Mouse (Mus musculus) heart, postnatal 25 days (tissue): ENCODE measurements at regions not wholly inside any gene's neighbourhood (a gene's known extent, or its start where the extent isn't known, plus 50 kb on each side); places are given as distances from the start of the nearest gene placed in this dataset.
"Not testable (repeated sequence)": the region's sequence is repeated elsewhere in the genome, so short reads cannot be mapped to it uniquely, and the experiment has no call there.

Experiments
- DNase-seq: peaks from one replicate; pipeline ENCODE4 v3.0.0; 2022; ENCODE audit warnings: low spot score
- intact Hi-C: fragments of 180-260 bp; cut with DNase I; formaldehyde crosslinking; loops from one replicate; pipeline ENCODE4 v1.15.1; 2025

DNA sequence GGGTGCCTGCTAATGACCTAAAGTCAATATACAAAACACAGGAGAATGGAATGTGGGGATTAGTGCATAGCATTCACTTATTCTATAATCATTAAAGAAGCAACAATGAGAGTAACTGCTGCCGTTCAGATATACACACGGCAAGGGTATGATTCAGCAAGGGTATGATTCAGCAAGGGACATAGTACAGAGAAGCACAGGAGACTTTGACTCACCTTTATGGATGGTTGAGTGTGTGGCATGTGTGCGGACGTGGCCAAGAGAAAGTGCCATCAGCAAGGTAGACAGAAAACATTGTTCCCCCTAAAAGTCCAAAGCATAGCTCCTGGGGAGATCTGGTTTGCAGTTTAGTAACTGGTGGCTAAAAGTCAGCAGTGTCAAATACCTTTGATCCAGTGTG, 547.4 kb downstream of the Nyap2 start:
- DNase-seq, result no peak
- intact Hi-C loops, result no loop called here

DNA sequence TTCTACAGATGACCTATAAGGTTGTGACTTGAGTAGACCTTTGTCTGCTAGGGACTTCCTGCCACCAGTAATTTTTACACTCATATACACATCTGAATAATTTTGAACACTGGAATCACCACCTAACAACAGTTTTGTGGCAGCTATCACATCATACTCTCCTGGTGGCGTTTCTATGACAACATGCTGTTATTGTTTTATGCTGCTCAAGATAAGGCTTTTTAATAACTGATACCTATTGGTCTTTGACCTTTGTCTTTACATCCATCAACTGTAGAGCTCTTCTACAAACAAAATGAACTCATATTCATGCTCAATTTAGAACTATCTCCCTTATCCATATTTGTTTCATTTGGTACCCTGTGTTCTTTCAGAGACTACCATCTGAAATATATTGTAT, 556.0 kb downstream of the Nyap2 start:
- intact Hi-C loops, result no loop called here
- DNase-seq, result no peak

DNA sequence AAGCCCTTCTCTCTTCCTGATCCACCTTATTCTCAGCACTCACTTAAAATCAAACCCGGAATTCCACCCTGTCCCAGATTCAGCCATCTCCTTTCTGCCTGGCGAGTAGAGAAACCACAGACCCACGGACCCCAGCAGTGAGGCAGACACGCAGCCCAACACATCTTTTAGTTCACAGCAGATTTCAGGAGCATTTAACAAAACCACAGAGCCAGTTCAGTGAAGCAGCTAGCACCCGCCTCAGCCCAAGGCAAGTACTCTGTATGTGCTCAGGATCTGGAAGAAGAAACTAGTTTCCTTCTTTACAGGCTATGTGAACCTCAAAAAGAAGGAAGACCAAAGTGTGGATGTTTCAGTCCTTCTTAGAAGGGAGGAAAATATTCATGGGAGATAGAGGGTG, 560.6 kb downstream of the Nyap2 start:
- DNase-seq, result no peak
- intact Hi-C loops, result no loop called here

DNA sequence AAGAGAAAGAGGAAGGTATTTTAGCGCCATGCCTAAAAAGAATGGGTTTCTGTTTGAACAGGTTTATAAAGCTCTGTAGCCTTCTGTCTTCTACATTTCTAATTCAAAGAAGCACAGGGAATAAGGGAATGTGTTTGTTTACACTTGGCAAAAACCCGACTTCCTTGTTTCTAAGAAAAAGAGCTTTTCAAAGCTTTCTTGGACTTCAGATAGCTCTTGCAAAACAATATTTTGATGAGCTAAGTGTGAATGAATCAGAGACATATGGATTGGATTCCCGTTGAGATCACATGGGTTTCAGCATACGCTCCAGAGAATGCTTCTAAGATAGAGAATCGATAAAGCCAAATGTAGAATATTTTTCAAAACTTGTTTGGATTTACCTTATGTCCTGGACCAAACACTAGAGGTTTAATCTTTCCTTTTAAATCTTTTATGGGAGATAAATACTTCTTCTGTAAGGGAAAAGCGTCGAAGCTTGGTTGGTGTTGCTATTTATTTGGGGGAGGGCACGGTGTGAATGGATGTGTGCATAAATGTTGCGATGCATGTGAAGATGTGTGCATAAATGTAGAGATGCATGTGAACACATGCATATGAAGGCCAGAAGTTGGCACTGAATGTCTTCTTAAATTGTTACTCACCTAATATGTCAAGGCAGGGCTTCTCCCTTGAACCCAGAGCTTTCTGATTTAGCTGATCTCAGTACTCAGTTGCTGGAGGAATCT, 576.4 kb downstream of the Nyap2 start:
- intact Hi-C loops, result no loop called here
- DNase-seq, result no peak

DNA sequence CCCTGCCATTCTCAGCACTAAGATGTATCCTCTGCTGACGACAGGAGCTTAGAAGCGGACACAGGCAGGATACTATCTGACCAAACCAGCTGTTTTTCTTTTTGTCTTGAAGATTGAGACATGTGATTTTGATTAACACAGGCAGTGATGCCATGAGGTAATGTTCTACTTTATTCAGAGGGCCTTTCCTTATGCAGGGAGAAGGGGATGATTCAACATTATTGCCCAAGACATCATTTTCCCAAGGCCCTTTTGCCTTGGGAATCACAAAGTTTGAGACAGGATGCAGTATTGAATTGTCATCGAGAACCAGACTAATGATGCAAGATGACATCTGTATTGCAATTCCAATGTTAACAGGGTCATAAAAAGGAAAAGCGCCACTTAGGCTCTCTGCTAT, 571.7 kb upstream of the Gm9747 start:
- no peak for DNase-seq
- intact Hi-C loops, result no loop called here

DNA sequence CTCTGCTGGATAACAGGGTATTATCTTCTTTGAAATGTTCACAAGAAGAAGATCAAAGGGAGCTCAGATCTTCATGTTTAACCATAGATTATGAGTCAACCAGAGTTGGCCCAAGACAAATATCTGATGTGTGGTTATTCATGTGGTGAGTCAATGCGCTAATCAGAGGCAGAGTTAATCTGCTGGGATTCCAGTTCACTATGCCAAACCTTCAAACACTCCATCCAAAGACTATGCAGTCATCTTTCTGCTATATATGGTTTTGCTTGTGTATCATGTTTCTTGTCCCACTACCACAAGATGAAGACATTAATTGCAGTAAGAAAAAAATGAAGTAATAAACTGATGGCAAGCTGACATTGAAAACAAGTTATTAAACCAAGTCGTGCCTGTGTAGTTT, 561.8 kb upstream of the Gm9747 start:
- intact Hi-C loops, result no loop called here
- DNase-seq, result no peak

DNA sequence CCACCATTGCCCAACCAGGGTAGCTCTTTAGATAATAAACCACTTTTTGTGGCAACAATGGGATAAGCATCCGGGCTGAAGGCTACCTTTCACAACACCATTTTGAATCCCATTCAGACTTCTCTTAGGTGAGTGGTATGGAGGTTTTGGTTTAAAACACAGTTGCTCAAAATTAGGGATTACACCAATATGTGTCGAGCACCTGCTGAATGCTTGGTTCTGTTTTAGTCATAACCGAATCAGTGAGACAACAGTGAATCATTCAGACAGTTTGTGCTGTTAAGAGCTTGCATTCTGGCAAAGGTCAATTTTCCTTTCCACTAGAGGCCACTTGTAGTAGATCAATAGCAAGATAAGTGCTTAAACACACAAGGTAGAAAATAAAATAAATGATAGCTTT, 561.2 kb upstream of the Gm9747 start:
- intact Hi-C loops, result no loop called here
- no peak for DNase-seq

DNA sequence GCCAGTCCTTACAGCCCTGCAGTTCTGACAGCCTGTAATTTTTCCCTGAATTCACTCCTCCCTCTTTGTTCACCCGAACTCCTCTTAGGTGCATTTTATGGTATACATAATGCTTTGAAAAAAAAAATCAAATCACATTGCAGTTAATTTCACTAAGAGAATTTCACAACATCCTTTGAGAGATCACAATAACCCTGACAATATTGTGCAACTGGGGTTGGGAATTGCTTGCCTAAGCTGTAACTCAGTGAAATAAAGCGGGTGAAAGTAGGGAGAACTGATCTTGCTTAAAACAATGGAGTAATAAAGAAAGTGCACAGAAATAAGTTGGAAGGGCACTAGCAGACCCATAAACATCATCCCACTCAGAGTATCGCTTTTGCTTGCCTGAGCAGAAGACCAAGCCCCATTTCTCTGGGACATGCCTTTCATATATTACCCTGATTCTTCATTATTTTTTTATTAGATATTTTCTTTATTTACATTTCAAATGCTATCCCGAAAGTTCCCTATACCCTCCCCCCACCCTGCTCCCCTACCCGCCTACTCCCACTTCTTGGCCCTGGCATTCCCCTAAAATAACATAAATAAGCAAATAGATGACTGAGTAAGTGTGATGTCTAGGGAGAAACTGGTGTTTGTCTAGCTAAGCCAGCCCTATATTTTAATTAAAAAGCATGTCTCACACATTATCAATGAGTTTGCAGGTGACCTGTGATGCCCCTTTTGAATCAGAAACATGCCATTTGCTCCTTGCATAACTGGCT, 557.2 kb upstream of the Gm9747 start:
- no peak for DNase-seq
- intact Hi-C loops, result no loop called here

DNA sequence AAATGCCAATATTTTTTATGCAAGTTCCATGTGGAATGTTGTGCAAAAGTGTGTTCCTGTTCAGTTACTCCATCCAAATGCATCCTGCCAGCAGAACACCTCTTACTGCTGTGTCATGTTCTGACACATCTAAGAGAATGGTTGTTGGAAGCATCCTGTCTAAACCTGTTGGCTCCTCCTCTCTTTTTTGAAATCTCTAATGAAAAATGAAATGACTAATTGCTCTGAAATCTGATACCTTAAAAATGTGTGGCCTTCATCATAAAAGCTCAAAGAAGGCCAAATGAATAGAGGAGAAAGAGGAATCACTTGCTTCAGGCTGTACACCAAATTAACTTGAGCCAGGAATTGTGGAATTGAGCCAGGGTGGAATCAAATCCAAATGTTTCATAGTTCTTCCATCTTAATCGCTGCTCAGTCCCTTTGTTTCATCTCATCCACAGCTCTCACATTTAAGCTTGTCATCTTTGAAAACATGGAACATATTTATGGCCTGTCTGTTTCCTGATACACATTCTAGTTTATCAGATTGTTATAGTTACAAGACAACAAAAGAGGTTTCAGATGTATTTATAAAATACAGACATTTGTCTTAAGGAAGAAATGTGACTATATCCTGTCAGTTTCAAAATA, 555.0 kb upstream of the Gm9747 start:
- intact Hi-C loops, result no loop called here
- DNase-seq, result no peak

DNA sequence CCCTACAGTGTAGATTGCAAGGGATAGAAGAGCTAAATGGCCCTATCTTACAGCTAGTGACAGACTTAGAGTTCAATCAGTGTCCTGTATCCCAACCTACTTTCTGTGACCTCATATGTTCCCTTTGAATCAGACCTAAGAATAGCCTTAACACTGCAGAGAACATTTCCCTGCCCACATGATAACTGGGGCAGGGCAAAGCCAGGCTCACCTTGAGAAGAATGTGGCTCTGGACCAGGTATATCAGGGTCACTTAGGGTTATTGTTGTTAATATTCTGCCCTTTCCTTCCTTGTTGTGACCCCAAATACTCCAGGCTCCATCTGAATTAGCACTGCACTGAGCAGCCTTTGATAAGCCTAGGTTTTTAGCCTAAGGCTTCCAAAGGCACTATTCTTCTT, 536.8 kb upstream of the Gm9747 start:
- no peak for DNase-seq
- intact Hi-C loops, result loop anchor here (5.0 kb wide), 1 partner anchor 506 kb away; no protein-coding TSS in a partner anchor

DNA sequence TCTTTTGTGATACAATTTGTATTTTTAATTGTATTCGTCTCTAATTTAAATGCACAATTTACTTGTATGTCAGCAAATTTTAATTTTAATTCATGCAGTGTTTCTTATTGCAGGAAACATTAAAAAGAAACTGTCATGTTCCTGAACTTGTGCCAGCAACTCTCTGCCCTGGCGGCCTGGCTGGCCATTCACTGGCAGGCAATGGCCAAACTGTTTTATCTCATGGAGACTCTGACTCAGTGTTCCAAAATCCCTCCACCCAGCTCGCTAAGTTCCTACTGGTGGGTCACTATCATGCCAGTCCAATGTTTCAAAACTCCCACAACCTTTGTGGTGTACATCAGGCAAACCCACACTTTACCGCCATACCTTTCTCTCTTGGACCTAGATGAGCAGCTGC, 523.7 kb upstream of the Gm9747 start:
- intact Hi-C loops, result no loop called here
- DNase-seq, result peak; percentile 14

DNA sequence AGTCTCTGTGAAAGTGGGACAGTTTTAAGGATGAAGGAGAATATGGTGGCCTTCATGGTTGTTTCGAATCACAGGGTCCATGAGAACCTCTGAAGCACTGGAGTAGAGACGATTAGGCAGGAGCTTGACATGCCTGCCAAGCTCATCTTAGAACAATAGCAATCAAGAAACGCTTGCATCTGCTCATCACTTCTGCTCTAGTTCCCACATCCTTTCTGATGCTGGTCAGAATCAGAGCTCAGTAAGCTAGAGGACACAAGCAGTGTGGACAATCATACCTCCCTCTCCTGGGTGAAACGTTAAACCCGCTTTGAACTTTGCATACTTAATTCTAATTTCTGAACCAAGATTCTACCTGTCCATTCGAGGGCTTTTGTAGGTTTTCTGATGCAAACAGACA, 515.8 kb upstream of the Gm9747 start:
- intact Hi-C loops, result no loop called here
- DNase-seq, result no peak

DNA sequence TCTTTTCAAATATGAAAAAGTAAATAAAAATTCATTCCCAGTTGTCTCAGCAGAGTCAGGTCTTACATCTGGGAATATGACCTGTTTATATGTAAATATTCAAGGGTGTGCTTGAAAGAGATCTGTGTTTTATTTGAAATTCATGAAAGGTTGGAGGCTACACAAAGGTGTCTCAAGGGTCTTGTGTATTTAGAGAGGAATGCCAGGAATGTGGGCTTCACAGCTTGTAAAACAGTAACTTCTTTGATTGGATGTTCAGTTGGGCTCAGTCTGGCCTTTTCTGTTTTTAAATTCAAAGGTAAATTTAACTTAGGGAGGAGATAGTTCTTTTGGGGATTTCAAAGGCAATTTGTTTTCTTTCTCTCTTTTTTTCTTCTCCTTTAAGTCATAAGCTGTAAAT, 514.7 kb upstream of the Gm9747 start:
- DNase-seq, result no peak
- intact Hi-C loops, result no loop called here

DNA sequence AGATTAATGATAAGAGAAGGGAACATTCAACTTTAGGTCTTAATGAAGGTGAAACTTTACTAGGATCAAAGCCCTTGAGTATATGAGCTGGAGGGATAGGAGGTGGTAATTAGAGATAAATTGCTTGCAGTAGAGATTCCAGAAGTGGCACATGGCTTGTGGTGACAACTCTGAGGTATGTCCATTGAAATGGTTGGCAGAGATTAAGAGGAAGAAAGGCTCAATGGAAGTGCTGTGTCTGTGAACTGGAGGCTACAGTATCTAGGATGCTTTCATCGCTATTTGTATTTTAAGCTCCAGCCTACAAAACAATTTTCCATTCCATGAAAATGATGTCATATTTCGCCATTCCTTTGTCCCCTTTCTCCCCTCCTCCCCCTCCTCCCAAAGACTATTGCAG, 508.1 kb upstream of the Gm9747 start:
- no peak for DNase-seq
- intact Hi-C loops, result no loop called here

DNA sequence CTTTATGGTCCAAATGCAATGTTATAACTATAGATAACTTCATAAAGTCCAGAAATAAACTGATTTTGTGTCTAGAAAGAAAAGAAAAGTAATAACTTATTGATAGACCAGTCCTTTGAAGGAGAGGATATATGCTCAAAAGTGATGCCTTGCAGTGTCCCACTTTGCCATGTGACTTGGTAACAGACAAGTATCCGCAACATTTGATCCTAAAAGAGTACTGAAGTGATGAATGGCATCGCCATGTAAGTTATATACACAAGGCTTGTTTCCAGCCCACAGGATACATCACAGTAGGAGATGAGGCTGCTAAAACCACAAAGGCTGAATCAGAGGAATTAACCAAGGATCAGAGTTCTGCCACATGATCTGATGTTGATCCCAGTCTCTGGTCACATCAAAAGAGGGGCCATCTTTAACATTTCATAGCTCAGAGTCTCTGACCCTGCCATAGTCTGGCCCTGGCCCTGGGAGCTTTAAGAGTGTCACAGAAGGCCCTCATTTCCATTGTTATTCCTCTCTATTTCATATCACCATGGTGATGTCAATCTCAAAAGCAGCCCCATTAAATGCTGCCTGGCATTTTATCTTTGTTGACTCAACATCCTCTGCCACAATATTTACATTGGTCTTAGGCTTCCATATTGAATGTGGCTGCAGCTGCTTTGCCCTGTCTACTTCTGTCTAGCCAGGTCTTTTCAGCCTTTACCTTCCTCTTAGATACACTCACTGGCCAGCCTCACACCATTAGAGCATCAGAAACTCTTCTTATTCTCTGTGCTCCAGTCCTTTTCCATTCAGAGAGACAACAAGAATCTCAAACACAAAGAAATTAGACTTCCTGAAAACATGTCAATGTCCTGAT, 506.4 kb upstream of the Gm9747 start:
- intact Hi-C loops, result no loop called here
- no peak for DNase-seq

DNA sequence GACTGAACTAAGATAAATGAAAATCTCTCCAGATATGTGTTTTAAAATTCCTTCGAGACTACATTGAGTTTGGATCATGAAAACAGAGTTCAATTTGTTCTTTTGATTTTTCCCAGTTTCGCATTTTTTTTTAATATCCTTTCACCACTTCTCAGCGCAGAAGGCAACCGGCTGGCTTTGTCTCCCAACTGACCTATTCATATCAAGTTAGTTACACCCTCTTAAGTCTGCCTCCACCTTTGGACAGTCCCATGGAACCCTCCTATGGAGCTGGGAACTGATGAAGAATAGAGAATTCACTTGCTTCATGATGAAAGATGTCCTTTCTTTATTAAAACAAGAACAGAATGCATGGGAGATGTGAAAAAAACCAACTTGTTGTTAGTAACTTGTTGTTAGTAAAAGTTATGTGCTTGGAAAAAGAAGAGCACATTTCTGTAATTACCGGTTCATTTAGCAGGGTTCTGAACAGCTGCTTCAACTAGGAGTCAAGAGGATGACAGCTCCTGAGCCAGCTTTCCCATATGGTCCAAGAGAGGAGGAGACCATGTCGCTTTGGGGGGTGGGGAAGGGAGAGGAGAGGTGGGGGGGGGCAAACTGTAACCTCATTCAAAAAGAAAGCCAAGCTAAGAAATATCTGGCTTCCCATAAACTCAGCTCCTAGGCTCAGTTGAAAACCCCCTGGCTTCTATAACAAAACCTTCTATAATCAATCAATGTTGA, 495.6 kb upstream of the Gm9747 start:
- intact Hi-C loops, result no loop called here
- no peak for DNase-seq

DNA sequence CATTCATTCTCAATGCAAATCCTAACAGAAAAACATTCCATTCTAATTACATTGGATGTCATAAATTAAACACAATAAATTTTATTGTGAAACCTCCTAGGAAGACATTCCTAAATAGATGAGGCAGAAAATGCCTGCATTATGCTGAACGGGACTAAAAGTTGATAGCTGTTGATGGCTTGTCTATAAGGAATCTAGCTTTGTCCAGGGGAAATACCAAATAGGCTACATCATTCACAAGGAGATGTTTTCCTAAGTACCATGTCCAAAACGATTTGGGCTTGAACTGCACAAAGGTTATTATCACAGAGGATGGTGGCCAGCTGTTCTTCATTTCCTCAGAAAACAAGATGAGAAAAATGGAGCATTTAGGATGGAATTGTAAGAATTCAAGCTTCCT, 494.5 kb upstream of the Gm9747 start:
- no peak for DNase-seq
- intact Hi-C loops, result no loop called here

DNA sequence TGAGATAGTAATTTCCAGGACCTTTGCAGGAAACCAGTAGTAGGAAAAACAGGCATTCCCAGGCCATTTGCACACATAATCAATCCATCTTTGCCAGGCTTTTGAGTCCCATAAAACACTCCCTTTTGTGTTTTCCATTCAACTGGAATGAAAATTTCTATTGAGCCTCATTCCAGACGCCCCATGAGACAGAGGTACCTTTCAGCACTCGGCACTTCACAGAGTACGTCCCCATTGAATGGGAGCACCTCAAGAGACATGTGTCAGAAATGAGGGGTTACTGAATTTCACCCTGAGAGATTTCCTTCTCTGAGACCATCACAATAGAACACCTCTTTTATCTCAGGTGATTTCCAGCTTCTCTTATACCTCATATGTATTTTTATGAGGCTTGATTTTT, 493.5 kb upstream of the Gm9747 start:
- intact Hi-C loops, result no loop called here
- no peak for DNase-seq

DNA sequence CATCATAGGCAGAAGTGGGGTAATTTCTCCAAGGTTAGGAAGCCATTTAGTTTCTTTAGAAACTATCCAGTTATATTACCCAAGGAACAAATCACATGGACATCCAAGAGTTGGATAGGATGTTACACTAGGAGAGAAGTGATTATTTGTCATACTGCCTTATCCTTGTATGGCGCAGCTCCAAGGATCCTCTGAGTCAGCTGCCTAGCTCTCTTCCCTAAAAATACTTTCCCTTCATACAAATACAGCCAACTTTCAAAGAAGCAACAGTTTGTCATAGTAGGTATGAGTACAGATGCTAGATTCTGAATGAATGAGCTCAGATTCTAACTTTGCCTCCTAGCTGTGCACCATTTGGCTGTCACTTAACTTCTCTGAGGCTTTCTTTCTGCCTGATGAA, 492.9 kb upstream of the Gm9747 start:
- DNase-seq, result no peak
- intact Hi-C loops, result no loop called here

DNA sequence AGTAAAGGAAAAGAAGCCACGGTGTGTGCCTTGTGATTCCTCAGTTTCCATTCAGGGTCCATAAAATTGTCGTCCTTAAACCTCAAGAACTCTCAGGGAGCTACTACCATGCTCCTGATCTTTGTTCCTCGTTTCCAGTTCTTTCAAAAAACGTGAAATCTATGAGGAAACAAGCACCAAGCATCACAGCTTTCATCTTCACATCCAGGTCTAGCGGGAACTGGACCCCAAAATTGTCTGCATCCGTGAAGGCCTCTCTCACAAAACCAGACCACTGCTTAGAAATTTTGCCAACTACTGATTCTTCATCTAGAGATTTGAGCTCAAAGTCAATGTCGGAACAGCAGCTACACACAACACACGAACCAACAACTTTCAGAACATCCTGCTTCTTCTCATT, 491.0 kb upstream of the Gm9747 start:
- DNase-seq, intact Hi-C loops: not testable (repeated sequence)
